Mouse (Mus musculus) embryonic stem cell, embryonic (primary cell): ENCODE data around the gene Tmem53.

Experiments
- CTCF ChIA-PET, 4 experiments: fragments of 300-600 bp in 2 of 4; fragments of 350-600 bp in 2 of 4; sonication (Branson Sonifier 250); formaldehyde crosslinking; loops; one replicate each; lab custom pipeline; 2022; ENCODE audit warnings: inconsistent platforms in 2 of 4; lab: Charles Lee
- POLR2A ChIA-PET, 4 experiments: fragments of 300-600 bp in 2 of 4; fragments of 350-600 bp in 2 of 4; sonication (Branson Sonifier 250); formaldehyde crosslinking; loops; one replicate each; lab custom pipeline; 2022; ENCODE audit warnings: antibody characterized with exemption in 4 of 4, inconsistent platforms in 1 of 4; lab: Charles Lee

Gene Tmem53

DNA sequence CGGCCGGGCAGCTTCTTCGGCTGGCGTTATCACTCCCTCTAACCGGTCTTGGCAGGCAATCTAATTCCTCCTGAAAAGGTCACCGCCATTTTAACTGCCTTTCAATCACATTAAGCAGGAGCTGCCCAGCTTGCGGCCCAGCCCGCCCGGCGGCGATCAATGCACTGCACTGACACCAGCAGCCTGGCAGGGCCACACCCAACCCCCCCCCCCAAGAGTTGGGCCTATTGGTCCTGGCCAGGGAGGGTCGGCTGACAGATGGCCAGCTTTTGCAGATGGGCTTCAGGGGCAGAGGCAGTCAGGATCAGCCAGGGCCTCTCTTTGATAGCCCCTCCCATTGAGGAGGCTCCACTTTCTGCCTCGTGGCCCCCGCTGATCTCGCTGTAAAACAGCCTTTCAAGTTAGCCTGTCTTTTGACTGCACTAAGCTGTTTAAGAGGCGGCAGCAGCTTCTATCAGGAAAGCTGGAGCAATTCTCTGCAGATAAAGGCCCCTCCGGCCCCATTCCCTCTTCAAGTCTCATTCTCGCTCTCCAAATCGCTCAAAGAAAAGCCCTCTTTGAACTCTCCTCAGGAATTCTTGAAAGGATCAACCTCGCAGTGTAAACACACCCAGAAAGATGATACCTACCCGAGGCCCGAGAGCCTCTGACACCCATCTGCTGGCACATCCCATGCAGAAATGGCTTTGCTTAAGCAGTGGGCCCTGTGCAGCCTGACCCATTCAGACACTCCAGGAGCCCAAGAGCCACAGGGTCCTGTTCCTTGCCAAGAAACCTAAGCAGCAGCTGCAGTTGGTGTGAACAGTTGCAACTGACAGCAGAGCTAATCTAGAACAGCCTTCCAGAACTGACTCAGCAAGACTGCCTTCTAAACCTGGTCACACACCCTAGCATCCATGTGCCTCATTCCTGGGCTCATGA, 31.8 kb downstream of the Tmem53 start:
- ChIA-PET POLR2A (interaction anchor here (0.5 to 13.1 kb wide), 56 partner anchors 9 to 628 kb away, joined by 3 to 305 read pairs (median 4); partner anchors contain the start of genes Armh1 (in 2 of the 4), Tmem53 (in 2 of the 4), Dmap1 (in 1 of the 4) and Plk3 (in 1 of the 4)), CTCF (interaction anchor here (0.7 to 2.4 kb wide), 10 partner anchors 10 to 318 kb away, joined by 3 to 16 read pairs (median 3); no protein-coding TSS in a partner anchor)

DNA sequence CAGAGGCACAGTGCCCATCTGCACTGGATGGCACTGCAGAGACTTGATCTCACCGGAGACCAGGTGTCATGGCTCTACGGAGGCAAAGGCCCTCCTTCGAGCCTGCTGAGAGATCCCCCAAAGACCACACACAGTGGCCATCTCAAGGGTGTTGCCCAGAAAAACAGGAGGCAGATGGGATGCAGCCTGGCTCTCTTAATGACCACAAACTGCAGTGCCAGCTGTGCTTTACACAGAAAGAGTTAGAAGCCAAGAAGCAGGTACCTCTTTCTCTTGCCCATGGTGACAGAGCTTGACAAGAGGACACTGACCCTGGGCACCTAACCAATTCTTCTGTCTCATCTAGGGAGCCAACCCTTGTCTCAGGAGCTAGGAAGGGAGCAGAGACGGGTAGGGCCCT, 32.6 kb downstream of the Tmem53 start:
- ChIA-PET CTCF (interaction anchor here in 2 of 4 experiments (1.3 to 2.6 kb wide), 3 partner anchors 14 to 17 kb away, joined by 6 to 15 read pairs (median 10); no protein-coding TSS in a partner anchor), POLR2A (interaction anchor here in 3 of 4 experiments (0.5 to 13.1 kb wide), 25 partner anchors 8 to 483 kb away, joined by 3 to 305 read pairs (median 5); no protein-coding TSS in a partner anchor)

- CTCF ChIA-PET = interaction anchor here in 3 of 4 experiments (0.5 to 2.0 kb wide), 7 partner anchors 18 to 295 kb away, joined by 3 to 15 read pairs (median 4); no protein-coding TSS in a partner anchor
- POLR2A ChIA-PET = interaction anchor here in 3 of 4 experiments (0.5 to 13.1 kb wide), 67 partner anchors 8 to 1255 kb away, joined by 3 to 305 read pairs (median 4); partner anchors contain the start of genes Eri3 (in 3 of the 3), Armh1 (in 2 of the 3), Kif2c (in 2 of the 3) and Tmem53 (in 2 of the 3)
These were observed 36.7 kb downstream of the Tmem53 start for GRCm38 (mm10) chr4:117288277-117288926.

GRCm38 (mm10) chr4:117288927-117289801, 37.4 kb downstream of the Tmem53 start:
- ChIA-PET POLR2A (interaction anchor here (0.5 to 13.1 kb wide), 92 partner anchors 8 to 1976 kb away, joined by 3 to 305 read pairs (median 4); partner anchors contain the start of genes Eri3 (in 3 of the 4), Kif2c (in 2 of the 4), Armh1 (in 1 of the 4) and Rnf220 (in 1 of the 4)), CTCF (interaction anchor here (0.5 to 2.0 kb wide), 11 partner anchors 19 to 294 kb away, joined by 3 to 15 read pairs (median 3); no protein-coding TSS in a partner anchor)

GRCm38 (mm10) chr4:117291696-117292095, 39.9 kb downstream of the Tmem53 start:
- POLR2A ChIA-PET = interaction anchor here in 3 of 4 experiments (0.6 to 13.1 kb wide), 9 partner anchors 8 to 110 kb away, joined by 3 to 305 read pairs (median 5); partner anchors contain the start of gene Kif2c (in 1 of the 3)

GRCm38 (mm10) chr4:117296849-117297593, 45.3 kb downstream of the Tmem53 start:
- ChIA-PET CTCF (interaction anchor here in 3 of 4 experiments (0.6 to 2.1 kb wide), 4 partner anchors 19 to 232 kb away, joined by 3 to 7 read pairs (median 4); no protein-coding TSS in a partner anchor), POLR2A (interaction anchor here in 3 of 4 experiments (0.9 to 2.6 kb wide), 15 partner anchors 7 to 348 kb away, joined by 3 to 12 read pairs (median 3); no protein-coding TSS in a partner anchor)

More at GRCm38 (mm10) chr4:117291696-117292095, 39.9 kb downstream of the Tmem53 start:
- CTCF ChIA-PET = interaction anchor here in 1 of 4 experiments (1.5 kb wide), 1 partner anchor 22 kb away, joined by 4 read pairs; no protein-coding TSS in a partner anchor

DNA sequence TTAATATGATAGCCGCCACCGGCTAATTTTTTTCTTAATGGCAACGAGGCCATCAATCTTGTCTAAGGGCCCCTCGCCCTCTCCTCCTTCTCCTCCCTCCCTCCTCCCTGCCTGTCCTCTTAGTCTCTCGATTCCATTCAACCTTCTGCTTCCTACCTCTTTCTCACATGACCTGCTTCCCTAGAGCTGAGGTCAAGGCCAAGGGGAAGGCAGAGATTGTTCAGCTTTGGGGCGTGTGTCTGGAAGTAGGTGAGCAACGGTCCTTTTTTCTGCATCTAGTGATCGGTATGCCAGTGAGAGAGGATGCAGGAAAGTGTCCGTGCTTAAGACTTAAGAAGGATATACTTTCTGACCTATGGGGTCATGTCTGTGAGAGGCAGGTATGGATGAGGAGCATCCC, 46.1 kb downstream of the Tmem53 start:
- POLR2A ChIA-PET = interaction anchor here in 3 of 4 experiments (0.9 to 2.6 kb wide), 15 partner anchors 8 to 347 kb away, joined by 3 to 12 read pairs (median 4); no protein-coding TSS in a partner anchor
- CTCF ChIA-PET = interaction anchor here in 2 of 4 experiments (0.6 to 2.1 kb wide), 3 partner anchors 18 to 68 kb away, joined by 4 to 7 read pairs (median 5); no protein-coding TSS in a partner anchor

DNA sequence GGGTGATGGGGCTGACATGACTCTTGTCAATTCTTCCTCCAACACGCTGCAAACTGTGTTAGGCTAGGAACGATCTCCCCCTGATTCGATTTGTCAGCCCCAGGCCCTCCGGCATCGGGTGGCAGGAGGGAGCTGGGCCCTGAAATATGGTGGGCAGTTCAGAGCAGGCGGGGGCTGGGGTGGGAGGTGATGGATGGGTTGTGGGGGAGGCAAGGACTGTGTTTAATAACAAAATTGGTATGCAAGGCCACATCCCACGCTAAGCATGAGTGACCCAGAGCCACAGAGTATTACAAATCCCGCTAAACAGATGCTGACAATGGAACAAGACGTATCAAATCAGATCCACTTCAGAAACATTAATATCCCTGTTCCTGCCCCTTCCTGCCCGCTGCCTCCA, 48.2 kb downstream of the Tmem53 start:
- ChIA-PET POLR2A (interaction anchor here in 2 of 4 experiments (0.5 to 2.5 kb wide), 5 partner anchors 10 to 334 kb away, joined by 3 to 11 read pairs (median 3); no protein-coding TSS in a partner anchor), CTCF (no interaction called here)

DNA sequence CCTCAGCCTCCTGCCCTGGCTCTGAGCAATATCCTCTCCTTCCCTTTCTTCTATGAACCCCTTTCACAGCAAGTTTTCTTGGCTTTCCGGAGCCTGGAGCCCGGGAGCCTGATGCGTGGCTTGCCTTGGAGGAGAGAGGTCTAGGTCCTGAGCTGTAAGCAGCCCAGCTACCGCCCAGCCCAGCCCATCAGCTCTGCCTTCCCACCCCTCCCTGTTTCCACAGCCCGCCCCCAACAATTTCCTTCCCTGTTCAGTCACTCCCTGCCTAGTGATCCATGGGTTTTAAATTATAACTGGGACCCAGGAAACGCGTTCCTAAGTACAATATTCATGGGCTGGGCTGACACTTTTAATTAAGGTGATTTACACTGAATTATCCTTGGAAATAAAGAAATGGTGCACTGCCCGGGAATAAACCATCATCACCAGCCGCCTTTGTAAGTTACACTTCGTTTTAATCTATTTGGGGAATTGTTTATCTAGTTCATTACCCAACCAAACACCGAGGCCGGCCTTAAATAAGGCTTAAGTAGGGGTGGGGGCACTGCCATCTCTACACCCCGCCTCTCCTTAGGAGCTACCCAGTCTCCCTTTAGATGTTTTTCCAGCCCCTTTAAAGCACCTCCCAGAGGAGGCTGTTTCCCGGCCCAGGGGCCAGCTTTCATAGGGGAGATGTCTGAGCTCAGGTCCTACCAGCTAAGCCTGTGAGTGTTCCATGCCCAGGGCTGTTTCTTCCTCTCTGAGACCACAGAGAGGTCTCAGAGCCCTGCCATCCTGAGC, 50.5 kb downstream of the Tmem53 start:
- CTCF ChIA-PET = interaction anchor here in 2 of 4 experiments (0.6 to 1.3 kb wide), 5 partner anchors 10 to 203 kb away, joined by 3 to 4 read pairs (median 3); no protein-coding TSS in a partner anchor
- POLR2A ChIA-PET = interaction anchor here in 3 of 4 experiments (0.7 to 8.9 kb wide), 12 partner anchors 10 to 32 kb away, joined by 3 to 117 read pairs (median 6); no protein-coding TSS in a partner anchor

DNA sequence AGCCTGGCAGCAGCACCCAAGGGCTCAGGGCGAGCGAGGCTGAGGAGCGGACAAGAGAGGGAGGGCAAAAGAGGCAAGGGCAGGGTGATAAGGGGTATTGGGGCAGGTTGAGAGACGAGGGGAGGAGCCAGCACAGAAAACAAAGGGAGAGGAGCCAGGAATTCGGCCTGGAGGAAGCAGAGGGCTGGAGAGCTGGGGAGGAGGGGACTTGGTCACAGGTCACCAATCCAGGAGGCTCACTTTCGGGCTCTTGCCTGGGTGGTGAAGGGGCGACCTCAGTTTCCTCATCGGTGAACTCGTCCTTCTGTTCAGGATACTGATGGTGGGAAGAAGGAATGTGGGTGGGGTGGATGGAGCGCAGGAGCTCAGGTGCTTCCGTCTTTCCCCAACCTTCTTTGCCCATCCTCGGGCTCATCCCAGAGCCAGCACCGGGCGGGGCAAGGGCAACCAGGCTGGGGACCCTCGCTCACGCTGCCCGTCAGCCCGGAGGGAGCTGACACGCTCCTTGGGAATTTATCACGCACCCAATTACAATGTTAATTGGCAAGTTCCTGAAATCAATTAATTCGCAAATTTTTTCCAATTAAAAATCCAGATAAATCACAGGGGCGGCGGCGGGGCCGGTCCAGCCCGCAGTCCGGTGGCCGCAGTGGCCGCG, 52.0 kb downstream of the Tmem53 start:
- CTCF ChIA-PET = interaction anchor here in 2 of 4 experiments (0.5 to 1.4 kb wide), 3 partner anchors 33 to 53 kb away, joined by 3 to 14 read pairs (median 4); no protein-coding TSS in a partner anchor
- POLR2A ChIA-PET = interaction anchor here (0.6 to 8.9 kb wide), 20 partner anchors 8 to 286 kb away, joined by 3 to 117 read pairs (median 4); no protein-coding TSS in a partner anchor

GRCm38 (mm10) chr4:117304239-117305025, 52.7 kb downstream of the Tmem53 start:
- ChIA-PET CTCF (interaction anchor here in 3 of 4 experiments (0.5 to 3.3 kb wide), 7 partner anchors 13 to 54 kb away, joined by 3 to 20 read pairs (median 6); no protein-coding TSS in a partner anchor), POLR2A (interaction anchor here (0.5 to 8.9 kb wide), 39 partner anchors 7 to 485 kb away, joined by 3 to 117 read pairs (median 4); partner anchors contain the start of gene Eri3 (in 1 of the 4))

DNA sequence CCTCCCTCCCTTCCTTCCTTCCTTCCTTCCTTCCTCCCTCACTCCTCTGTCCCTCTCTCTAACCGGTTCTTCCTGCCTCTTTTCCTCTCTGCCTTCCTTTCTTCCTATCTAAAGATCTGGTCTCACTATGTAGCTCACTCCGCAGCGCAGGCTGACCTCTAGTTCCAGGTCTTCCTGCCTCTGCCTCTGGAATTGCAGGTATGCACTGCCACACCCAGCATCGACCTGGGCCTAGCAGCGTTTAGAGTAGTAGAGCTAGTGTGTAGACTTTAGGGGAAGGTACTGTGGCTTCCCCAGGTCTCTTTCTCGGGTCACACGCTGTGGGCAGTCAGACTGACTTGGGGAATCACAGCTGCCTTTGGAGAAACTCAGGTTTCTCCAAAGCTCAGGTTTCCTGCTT, 53.7 kb downstream of the Tmem53 start:
- ChIA-PET POLR2A (interaction anchor here in 3 of 4 experiments (0.6 to 8.9 kb wide), 44 partner anchors 8 to 484 kb away, joined by 3 to 117 read pairs (median 4); partner anchors contain the start of gene Eri3 (in 2 of the 3)), CTCF (interaction anchor here (0.5 to 3.3 kb wide), 16 partner anchors 14 to 467 kb away, joined by 3 to 20 read pairs (median 4); no protein-coding TSS in a partner anchor)

DNA sequence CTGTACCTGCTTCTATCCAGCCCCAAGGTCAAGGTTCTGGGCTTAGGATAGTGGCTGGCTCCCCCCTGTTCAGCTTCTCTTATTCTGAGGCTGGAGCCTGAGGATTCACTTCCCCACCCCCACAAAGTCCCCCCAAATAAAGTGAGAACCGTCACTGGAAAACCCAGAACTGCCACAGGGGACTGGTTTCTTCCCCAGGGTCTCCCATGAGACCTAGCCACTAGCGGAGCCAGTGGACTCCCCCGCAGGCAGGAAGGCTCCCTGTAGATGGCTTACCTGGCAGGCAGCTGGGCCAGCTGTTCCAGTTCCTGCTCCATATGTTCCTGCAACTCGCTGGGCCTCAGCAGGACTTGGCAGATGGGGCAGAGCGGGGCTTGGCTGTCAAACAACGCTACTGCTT, 55.5 kb downstream of the Tmem53 start:
- ChIA-PET POLR2A (interaction anchor here in 3 of 4 experiments (0.5 to 8.9 kb wide), 16 partner anchors 9 to 623 kb away, joined by 3 to 117 read pairs (median 4); no protein-coding TSS in a partner anchor), CTCF (interaction anchor here in 3 of 4 experiments (0.5 to 3.3 kb wide), 7 partner anchors 16 to 40 kb away, joined by 3 to 20 read pairs (median 5); no protein-coding TSS in a partner anchor)
